Mouse (Mus musculus): ENCODE measurements around the gene Afm.
A peak's percentile ranks its signal among the peaks of the same experiment; 100 is the strongest.

The Afm gene

GRCm38 (mm10) chr5:90518356-90519100 is at the start of gene Afm:
Gene Afm, plus strand, starts transcription at chr5:90518932.
- no peak for DNase-seq (ENCODE audit: extremely low spot score)

DNA sequence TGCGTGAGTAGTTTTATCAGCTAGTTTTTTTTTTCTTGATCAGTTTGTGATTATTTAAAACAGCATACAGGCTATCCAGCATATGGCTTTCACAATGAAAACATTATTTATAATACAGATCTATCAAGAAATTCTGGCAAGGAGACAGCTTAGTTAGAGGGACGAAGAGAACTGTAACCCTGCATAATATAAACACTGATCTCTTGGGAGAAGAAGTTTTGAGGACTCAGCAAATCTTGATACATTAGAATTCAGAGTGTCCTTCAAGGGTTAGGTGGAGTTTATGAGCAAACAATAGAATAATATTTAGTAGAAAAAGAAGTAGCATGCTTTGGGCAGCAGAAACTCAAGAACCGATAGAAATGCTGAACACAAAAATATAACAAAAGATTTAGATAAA is 47.9 kb upstream of the Afm start:
- DNase-seq (ENCODE audit: extremely low spot score): no peak

GRCm38 (mm10) chr5:90473902-90474301 is 44.8 kb upstream of the Afm start:
- no peak for DNase-seq (ENCODE audit: extremely low spot score)

- no peak for DNase-seq (ENCODE audit: extremely low spot score)
These were observed 44.4 kb upstream of the Afm start for GRCm38 (mm10) chr5:90474369-90474768.

DNA sequence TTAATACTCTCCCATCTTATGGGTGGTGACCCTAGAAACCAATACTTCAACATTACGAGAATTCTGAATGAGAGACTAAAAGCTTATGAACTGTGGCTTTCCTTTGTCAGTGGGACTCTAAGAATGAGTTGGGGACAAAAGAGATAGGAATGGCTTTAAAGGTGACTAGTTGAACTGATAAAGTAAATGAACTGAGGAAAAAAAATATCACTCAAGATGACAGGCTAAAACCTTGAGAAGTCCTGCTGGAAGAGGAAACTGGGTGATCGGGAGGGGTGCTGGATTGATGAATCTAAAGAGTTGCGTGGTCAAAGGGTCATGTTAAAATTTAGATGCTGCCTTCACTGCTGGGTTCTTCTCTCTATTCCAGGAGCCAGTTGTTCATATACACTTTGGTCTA is 42.0 kb upstream of the Afm start:
- no peak for DNase-seq (ENCODE audit: extremely low spot score)

DNA sequence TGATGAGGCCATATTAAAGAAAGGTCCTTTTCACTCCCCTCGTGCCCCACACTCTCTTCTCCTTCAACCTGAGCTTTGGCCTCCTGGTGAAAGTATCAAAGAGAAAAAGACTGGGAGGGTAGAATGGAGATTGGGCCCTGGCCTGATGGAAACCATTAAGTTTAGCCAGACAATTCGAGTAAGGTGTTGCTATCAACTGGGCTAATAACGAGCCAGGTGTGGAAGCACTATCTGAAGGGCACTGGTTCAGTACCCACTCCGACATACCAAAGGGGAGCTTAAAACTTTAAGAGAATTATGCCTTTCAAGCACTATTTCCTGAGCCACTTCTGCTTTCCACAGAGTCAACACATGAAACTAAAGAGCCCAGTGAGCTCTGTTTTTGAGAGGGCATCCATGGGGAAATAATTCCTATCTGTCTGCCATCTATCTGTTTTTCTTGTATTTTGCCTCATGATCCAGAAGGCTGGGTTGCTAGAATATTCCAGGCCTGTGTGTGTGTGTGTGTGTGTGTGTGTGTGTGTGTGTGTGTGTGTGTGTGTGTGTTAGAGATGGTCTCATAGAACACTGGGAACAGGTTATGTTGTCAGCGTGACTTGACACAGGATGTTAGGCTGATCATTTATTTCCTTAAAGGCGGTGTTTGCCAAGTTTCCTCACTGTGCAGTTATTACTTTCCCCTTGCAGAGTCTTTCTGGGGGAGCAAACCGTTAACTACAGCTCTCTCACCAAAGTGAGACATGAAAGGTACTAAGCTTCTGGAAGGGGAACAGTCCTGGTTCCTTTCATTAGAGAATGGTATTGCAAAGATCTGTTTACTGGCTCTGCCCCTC is 41.2 kb upstream of the Afm start:
- DNase-seq (ENCODE audit: extremely low spot score): no peak

DNA sequence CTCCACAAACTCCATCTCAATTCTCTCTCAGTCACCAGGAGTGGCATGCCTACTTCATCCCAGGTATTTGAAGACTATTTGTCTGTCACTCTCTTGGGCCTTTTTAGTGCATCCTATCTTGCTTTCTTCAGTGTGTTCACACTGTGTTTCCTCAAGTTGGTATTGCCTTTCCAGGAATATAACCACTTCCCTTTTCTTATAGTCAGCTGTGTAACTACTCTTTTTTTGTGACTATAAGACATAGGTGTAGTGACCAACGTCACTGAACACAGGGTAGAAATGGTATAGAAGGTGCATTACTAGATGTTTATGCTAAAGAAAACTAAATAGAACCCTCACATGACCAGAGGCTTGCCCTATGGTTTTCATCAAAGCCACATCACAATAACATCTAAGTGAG is 39.8 kb upstream of the Afm start:
- DNase-seq (ENCODE audit: extremely low spot score): no peak

DNA sequence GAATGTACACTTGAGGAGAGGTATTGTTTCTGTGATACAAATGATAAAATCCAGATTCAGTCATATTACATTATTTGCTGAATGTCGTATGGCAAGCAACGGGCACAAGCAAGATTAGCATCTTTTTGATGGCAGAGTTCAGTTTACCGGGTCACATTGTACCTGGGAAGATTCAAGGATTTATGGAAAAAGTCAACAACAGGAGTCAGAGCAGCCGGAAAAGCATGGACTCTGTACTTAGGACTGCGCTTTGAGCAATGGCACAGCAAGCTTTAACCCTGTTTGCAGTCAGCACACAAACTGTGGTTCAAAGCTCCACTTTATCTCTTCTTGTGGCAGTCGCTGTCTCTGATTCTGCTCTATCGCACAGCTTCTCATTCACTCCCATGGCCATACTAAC is 33.1 kb upstream of the Afm start:
- no peak for DNase-seq (ENCODE audit: extremely low spot score)

GRCm38 (mm10) chr5:90488323-90488722 is 30.4 kb upstream of the Afm start:
- no peak for DNase-seq (ENCODE audit: extremely low spot score)

DNA sequence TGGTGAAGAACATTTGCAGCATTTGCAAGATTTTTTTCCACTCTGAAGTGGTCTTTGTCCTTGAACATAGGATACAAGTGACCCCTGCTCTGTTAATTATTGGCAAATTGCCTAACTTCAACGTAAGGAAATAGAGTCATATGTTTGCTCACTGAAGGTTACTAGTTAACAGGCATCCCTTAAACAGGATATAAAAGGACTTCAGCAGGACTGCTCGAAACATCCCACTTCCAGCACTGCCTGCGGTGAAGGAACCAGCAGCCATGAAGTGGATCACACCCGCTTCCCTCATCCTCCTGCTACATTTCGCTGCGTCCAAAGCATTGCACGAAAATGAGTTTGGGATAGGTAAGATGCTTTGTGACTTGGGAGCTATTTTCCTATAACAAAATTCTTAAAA is 28.2 kb upstream of the Afm start, which contains the start of gene Afp:
TSS of gene Afp (plus strand) at position 220 of the 400 bp plus-strand sequence.
- no peak for DNase-seq (ENCODE audit: extremely low spot score)

DNA sequence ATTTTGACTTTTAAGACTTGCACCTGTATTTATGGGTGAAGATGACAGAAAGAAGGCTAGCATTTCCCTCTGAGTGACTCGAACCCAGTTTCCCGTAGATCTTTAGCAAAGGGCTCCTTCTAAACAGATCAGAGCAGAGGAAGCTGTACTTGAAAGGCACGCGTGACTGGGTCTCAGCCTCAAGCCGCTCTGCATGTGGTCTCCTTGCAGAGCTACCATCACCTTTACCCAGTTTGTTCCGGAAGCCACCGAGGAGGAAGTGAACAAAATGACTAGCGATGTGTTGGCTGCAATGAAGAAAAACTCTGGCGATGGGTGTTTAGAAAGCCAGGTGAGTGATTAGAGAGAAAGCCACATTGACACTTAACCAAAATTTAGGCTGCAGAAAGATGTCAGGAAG is 26.3 kb upstream of the Afm start:
- DNase-seq (ENCODE audit: extremely low spot score): no peak

GRCm38 (mm10) chr5:90494308-90494707 is 24.4 kb upstream of the Afm start:
- DNase-seq (ENCODE audit: extremely low spot score): no peak

- DNase-seq (ENCODE audit: extremely low spot score): no peak
These were observed 19.2 kb upstream of the Afm start for GRCm38 (mm10) chr5:90499509-90499908.

DNA sequence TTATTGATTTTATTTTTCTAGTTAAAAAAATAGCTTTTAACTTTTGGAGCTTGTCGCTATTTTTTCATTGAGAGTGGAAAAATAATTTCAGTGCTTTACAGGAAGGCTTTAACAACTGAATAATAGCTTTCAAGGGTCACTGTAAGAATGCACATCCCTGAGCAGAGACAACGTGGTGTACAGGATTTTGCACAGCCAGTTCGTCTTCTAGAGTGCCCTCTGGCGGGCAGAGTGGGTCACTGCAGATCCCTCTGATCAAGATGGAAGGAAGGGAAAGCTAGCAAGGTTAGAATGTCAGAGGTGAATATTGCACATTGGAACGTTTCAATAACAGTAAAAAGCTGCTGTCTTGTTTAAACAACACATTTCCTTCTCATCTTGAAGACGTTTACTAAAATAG is 18.0 kb upstream of the Afm start:
- DNase-seq (ENCODE audit: extremely low spot score): peak; percentile 68

DNA sequence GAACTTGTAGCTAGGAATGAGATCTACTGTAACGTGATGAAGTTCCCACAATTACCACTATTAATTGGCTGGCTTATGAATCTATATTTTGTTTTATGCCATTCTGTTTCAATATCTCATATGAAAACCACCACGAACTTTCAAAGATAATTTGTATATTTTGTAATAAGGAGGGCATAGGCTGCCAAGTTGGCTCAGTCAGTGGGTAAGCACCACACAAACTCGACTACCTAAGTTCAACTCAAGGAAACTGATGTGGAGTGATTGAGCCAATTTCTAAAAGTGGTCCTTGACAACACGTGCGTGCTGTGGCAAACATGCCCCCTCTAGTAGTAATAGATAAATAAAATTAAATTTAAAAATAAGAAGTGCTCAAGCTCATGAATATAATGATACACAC is 17.0 kb upstream of the Afm start:
- no peak for DNase-seq (ENCODE audit: extremely low spot score)

- DNase-seq (ENCODE audit: extremely low spot score): no peak
These were observed 14.0 kb upstream of the Afm start for GRCm38 (mm10) chr5:90504742-90505141.

DNA sequence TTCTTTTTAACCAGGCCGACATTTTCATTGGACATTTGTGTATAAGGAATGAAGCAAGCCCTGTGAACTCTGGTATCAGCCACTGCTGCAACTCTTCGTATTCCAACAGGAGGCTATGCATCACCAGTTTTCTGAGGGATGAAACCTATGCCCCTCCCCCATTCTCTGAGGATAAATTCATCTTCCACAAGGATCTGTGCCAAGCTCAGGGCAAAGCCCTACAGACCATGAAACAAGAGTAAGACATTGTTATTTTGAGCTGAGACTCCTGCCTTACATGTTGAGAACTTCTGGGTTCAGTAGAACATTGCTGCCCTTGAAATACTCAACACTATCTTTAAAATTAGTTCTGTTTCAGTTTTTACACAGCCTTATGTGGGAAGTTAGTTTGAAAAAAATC is 12.2 kb upstream of the Afm start:
- no peak for DNase-seq (ENCODE audit: extremely low spot score)

DNA sequence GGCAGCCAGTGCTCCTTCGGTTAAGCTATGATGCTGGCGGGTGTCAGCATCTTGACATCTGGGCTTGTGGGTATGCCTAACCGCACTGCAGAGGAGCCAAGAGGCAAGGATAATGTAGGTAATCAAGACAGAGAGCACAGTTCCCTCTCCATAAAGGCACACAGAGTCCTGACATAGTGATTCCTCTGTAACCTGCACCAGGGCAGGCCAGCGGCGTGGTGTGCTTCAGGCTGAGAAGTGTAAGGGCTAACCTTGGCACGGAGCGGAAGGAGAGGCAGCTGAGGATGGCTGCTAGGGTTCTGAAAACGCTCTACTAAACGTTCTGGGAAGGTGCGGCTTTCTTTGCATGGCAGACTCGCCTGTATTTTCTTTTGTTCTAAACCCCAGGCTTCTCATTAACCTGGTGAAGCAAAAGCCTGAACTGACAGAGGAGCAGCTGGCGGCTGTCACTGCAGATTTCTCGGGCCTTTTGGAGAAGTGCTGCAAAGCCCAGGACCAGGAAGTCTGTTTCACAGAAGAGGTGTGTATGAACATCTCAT is 11.3 kb upstream of the Afm start:
- DNase-seq (ENCODE audit: extremely low spot score): no peak

GRCm38 (mm10) chr5:90509828-90510592 is 8.7 kb upstream of the Afm start:
- no peak for DNase-seq (ENCODE audit: extremely low spot score)

DNA sequence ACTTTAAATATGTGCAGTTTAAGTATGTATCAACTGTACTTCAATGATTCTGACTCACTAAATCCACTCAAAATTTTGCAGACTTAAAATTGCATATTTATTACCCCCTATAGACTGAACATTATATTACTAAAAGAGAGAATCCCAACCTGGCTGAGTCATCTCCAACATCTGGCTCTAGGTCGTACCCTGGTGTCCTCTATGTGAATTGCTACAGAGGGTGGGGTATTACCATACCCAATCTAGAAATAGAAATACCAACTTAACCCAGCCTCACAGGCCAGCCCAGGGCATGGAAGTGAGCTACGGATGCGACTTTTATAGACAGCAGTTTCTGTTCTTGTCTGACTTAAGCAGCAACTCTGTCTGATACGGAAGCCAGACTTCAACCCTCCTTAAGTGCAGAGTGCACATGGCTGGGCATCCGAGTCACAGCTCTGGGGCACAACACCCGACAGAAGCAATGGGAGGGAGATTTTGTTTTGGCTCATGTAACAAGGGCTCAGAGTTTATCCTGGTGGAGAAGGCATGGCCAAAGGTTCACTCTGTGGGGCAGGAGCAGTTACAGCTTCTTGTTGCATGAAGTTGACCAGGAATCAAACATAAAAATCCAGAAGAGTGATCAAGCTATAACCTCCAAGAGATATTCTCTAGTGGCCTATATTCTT is 6.3 kb upstream of the Afm start:
- DNase-seq (ENCODE audit: extremely low spot score): no peak

DNA sequence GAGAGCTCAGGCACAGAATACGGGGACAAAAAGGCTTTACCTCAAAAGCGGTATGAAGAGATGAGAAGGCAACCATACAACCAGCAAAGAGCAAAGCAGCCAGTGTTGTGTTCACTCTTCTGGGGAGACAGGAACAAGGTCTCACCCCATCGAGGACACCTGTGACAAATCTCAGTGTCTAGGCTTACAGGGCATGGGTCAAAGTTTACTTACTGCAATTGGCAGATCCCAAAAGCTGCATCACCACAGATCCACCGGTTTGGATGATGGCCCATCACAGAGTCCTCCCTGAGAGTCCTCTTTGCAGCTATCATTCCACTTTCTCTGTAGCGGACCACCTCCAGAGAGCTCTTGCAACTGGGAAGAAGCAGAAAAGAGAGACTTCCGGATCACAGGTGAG is 3.2 kb upstream of the Afm start:
- no peak for DNase-seq (ENCODE audit: extremely low spot score)

DNA sequence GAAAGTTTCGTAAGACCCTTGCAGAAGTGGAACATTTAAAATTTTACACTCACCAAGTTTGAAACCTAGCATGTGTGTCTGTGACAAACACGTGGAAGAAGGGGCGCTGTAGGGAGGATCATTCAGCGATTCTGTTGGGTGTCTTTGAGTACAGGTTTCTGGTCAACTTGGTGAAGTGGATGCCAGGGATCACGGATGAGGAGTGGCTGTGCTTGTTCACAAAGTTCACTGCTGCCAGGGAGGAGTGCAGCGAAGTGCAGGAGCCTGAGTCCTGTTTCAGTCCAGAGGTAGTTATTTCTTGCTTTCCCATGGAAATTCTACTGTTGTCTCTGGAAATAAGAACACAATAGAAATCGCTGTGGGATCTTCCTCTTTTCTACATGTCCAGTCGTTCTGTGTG is 32.5 kb downstream of the Afm start:
- DNase-seq (ENCODE audit: extremely low spot score): no peak

Data from embryo, embryonic 9.5 days (tissue).